Mouse (Mus musculus): ENCODE data around the gene Ermp1. TPM values are rescaled to one million over a fixed set of nuclear protein-coding genes. Genes with fewer than 3 reads are reported as not detected.

The Ermp1 gene
- polyA plus RNA-seq, 1 experiment from 2014 or later, result 15.6 TPM

GRCm38 (mm10) chr19:29658836-29659235 is 10.6 kb upstream of the Ermp1 start:
- 92% methylated on average over 4 of the region's 4 CpGs for WGBS
- H3K4me2 ChIP-seq (replicated peaks), result no peak overlapping the region
- H3K36me3 ChIP-seq, result no peaks in the 10 kb centered on the region
- no peak overlapping the region for H3K9ac ChIP-seq
- no peaks in the 10 kb centered on the region for H3K9me3 ChIP-seq
- no peaks in the 10 kb centered on the region for H3K27me3 ChIP-seq (replicated peaks)
- H3K27ac ChIP-seq, result no peak overlapping the region
- H3K4me3 ChIP-seq, result no peak overlapping the region
- ATAC-seq (ENCODE audit: low FRiP score, low read depth), result no peak
- H3K4me1 ChIP-seq, result 0 out of 2 replicates have a peak, but pooled peaks cover 3% of the 10 kb centered on the region

GRCm38 (mm10) chr19:29657558-29657957 is 9.3 kb upstream of the Ermp1 start:
- H3K9me3 ChIP-seq, result no peaks in the 10 kb centered on the region
- no peak overlapping the region for H3K27ac ChIP-seq
- no peak overlapping the region for H3K9ac ChIP-seq
- WGBS, result 89% methylated on average over 2 of the region's 2 CpGs
- H3K4me1 ChIP-seq, result 0 out of 2 replicates have a peak, but pooled peaks cover 3% of the 10 kb centered on the region
- no peak for ATAC-seq (ENCODE audit: low FRiP score, low read depth)
- no peaks in the 10 kb centered on the region for H3K36me3 ChIP-seq
- no peak overlapping the region for H3K4me3 ChIP-seq
- no peak overlapping the region for H3K4me2 ChIP-seq (replicated peaks)
- no peaks in the 10 kb centered on the region for H3K27me3 ChIP-seq (replicated peaks)

- Histone ChIP-seq H3K4me2 (replicated peaks) (no peak overlapping the region), H3K4me3 (no peak overlapping the region), H3K9ac (no peak overlapping the region), H3K36me3 (no peaks in the 10 kb centered on the region), H3K27me3 (replicated peaks) (no peaks in the 10 kb centered on the region), H3K27ac (no peak overlapping the region), H3K4me1 (0 out of 2 replicates have a peak, but pooled peaks cover 3% of the 10 kb centered on the region), H3K9me3 (no peaks in the 10 kb centered on the region)
- no peak for ATAC-seq (ENCODE audit: low FRiP score, low read depth)
- WGBS, result 61% methylated on average over 3 of the region's 3 CpGs
Observed at GRCm38 (mm10) chr19:29657033-29657432, 8.8 kb upstream of the Ermp1 start.

- H3K9me3 ChIP-seq, result no peaks in the 10 kb centered on the region
Observed at GRCm38 (mm10) chr19:29656620-29657019, 8.4 kb upstream of the Ermp1 start.

GRCm38 (mm10) chr19:29656029-29656428 is 7.8 kb upstream of the Ermp1 start:
- no peak overlapping the region for H3K27ac ChIP-seq
- H3K9me3 ChIP-seq, result no peaks in the 10 kb centered on the region
- no peak for ATAC-seq (ENCODE audit: low FRiP score, low read depth)
- no peak overlapping the region for H3K9ac ChIP-seq
- 88% methylated on average over 4 of the region's 4 CpGs for WGBS
- H3K4me3 ChIP-seq, result no peak overlapping the region
- H3K4me2 ChIP-seq (replicated peaks), result no peak overlapping the region
- H3K4me1 ChIP-seq, result 0 out of 2 replicates have a peak, but pooled peaks cover 3% of the 10 kb centered on the region
- no peaks in the 10 kb centered on the region for H3K36me3 ChIP-seq
- H3K27me3 ChIP-seq (replicated peaks), result no peaks in the 10 kb centered on the region

More at GRCm38 (mm10) chr19:29656620-29657019, 8.4 kb upstream of the Ermp1 start:
- H3K4me1 ChIP-seq, result 0 out of 2 replicates have a peak, but pooled peaks cover 3% of the 10 kb centered on the region
- H3K36me3 ChIP-seq, result no peaks in the 10 kb centered on the region
- no peak for ATAC-seq (ENCODE audit: low FRiP score, low read depth)
- H3K4me3 ChIP-seq, result no peak overlapping the region
- no peak overlapping the region for H3K27ac ChIP-seq
- H3K4me2 ChIP-seq (replicated peaks), result no peak overlapping the region
- H3K27me3 ChIP-seq (replicated peaks), result no peaks in the 10 kb centered on the region
- H3K9ac ChIP-seq, result no peak overlapping the region
- WGBS, result 83% methylated on average over 5 of the region's 5 CpGs

GRCm38 (mm10) chr19:29655148-29655547 is 6.9 kb upstream of the Ermp1 start:
- Histone ChIP-seq H3K4me3 (no peak overlapping the region), H3K27me3 (replicated peaks) (no peaks in the 10 kb centered on the region), H3K9ac (no peak overlapping the region), H3K4me2 (replicated peaks) (no peak overlapping the region), H3K27ac (no peak overlapping the region), H3K9me3 (no peaks in the 10 kb centered on the region), H3K36me3 (no peaks in the 10 kb centered on the region), H3K4me1 (0 out of 2 replicates have a peak, but pooled peaks cover 3% of the 10 kb centered on the region)
- ATAC-seq (ENCODE audit: low FRiP score, low read depth), result no peak
- 12% methylated on average over 6 of the region's 6 CpGs for WGBS

- Histone ChIP-seq H3K9ac (no peak overlapping the region), H3K9me3 (no peaks in the 10 kb centered on the region)
Observed at GRCm38 (mm10) chr19:29653768-29654265, 5.6 kb upstream of the Ermp1 start.

GRCm38 (mm10) chr19:29649683-29650082 is 1.5 kb upstream of the Ermp1 start:
- no peaks in the 10 kb centered on the region for H3K27me3 ChIP-seq (replicated peaks)
- H3K4me3 ChIP-seq, result no peak overlapping the region
- no peaks in the 10 kb centered on the region; the same call in 1 of the 2 replicates for H3K36me3 ChIP-seq
- 94% methylated on average over 1 of the region's 1 CpGs for WGBS
- no peak overlapping the region for H3K4me2 ChIP-seq (replicated peaks)
- H3K9me3 ChIP-seq, result no peaks in the 10 kb centered on the region
- H3K9ac ChIP-seq, result no peak overlapping the region
- no peak for ATAC-seq (ENCODE audit: low FRiP score, low read depth)
- H3K27ac ChIP-seq, result no peak overlapping the region
- H3K4me1 ChIP-seq, result no peaks in the 10 kb centered on the region

More at GRCm38 (mm10) chr19:29653768-29654265, 5.6 kb upstream of the Ermp1 start:
- Histone ChIP-seq H3K36me3 (no peaks in the 10 kb centered on the region), H3K27me3 (replicated peaks) (no peaks in the 10 kb centered on the region), H3K4me3 (no peak overlapping the region), H3K4me1 (0 out of 2 replicates have a peak, but pooled peaks cover 3% of the 10 kb centered on the region), H3K27ac (no peak overlapping the region), H3K4me2 (replicated peaks) (no peak overlapping the region)
- 88% methylated on average over 9 of the region's 9 CpGs for WGBS
- ATAC-seq (ENCODE audit: low FRiP score, low read depth), result no peak

GRCm38 (mm10) chr19:29648550-29648914 is 317 bp upstream of the Ermp1 start:
- H3K36me3 ChIP-seq, result no peaks in the 10 kb centered on the region; the same call in 1 of the 2 replicates
- H3K9ac ChIP-seq, result no peak overlapping the region
- peak overlapping the region; percentile 65 for H3K4me2 ChIP-seq (replicated peaks)
- H3K27ac ChIP-seq, result no peak overlapping the region
- no peaks in the 10 kb centered on the region for H3K4me1 ChIP-seq
- peak overlapping the region; percentile 77 for H3K4me3 ChIP-seq
- H3K27me3 ChIP-seq (replicated peaks), result no peaks in the 10 kb centered on the region
- 31% methylated on average over 4 of the region's 4 CpGs for WGBS
- H3K9me3 ChIP-seq, result no peaks in the 10 kb centered on the region
- ATAC-seq (ENCODE audit: low FRiP score, low read depth), result no peak; the same call in 1 of the 2 replicates

- Histone ChIP-seq H3K9me3 (no peaks in the 10 kb centered on the region), H3K4me3 (no peak overlapping the region), H3K4me2 (replicated peaks) (no peak overlapping the region), H3K9ac (no peak overlapping the region), H3K27ac (no peak overlapping the region), H3K36me3 (no peaks in the 10 kb centered on the region; the same call in 1 of the 2 replicates), H3K4me1 (no peaks in the 10 kb centered on the region), H3K27me3 (replicated peaks) (no peaks in the 10 kb centered on the region)
- WGBS, result 95% methylated on average over 6 of the region's 6 CpGs
- ATAC-seq (ENCODE audit: low FRiP score, low read depth), result no peak
Observed at GRCm38 (mm10) chr19:29644747-29645146, 3.5 kb downstream of the Ermp1 start.

- WGBS, result 84% methylated on average over 11 of the region's 11 CpGs
- no peaks in the 10 kb centered on the region; the same call in 1 of the 2 replicates for H3K36me3 ChIP-seq
- no peaks in the 10 kb centered on the region for H3K9me3 ChIP-seq
- no peak for ATAC-seq (ENCODE audit: low FRiP score, low read depth)
- no peaks in the 10 kb centered on the region for H3K4me1 ChIP-seq
- no peak overlapping the region for H3K4me2 ChIP-seq (replicated peaks)
- H3K9ac ChIP-seq, result no peak overlapping the region
- H3K27me3 ChIP-seq (replicated peaks), result no peaks in the 10 kb centered on the region
- no peak overlapping the region for H3K4me3 ChIP-seq
- H3K27ac ChIP-seq, result no peak overlapping the region
Observed at GRCm38 (mm10) chr19:29643194-29643922, 4.9 kb downstream of the Ermp1 start.

- H3K9me3 ChIP-seq, result no peaks in the 10 kb centered on the region
- no peak overlapping the region for H3K4me3 ChIP-seq
- H3K36me3 ChIP-seq, result no peaks in the 10 kb centered on the region; the same call in 1 of the 2 replicates
- no peak overlapping the region for H3K27ac ChIP-seq
- no peak overlapping the region for H3K4me2 ChIP-seq (replicated peaks)
- WGBS, result 67% methylated on average over 6 of the region's 6 CpGs
- H3K9ac ChIP-seq, result no peak overlapping the region
- no peaks in the 10 kb centered on the region for H3K4me1 ChIP-seq
- H3K27me3 ChIP-seq (replicated peaks), result no peaks in the 10 kb centered on the region
- no peak for ATAC-seq (ENCODE audit: low FRiP score, low read depth)
Observed at GRCm38 (mm10) chr19:29642211-29642610, 6.0 kb downstream of the Ermp1 start.

Data from neural tube, embryonic 12.5 days (tissue).